Mouse (Mus musculus) kidney, postnatal 4 days (tissue): ENCODE data around the gene Mrc2.

Experiments used
- DNase-seq, 2 experiments: peaks; one replicate each; pipeline ENCODE4 v3.0.0; 2021; ENCODE audit warnings: mixed read lengths in 2 of 2

The Mrc2 gene

GRCm38 (mm10) chr11:105352152-105352551 lies 59.7 kb downstream of the Mrc2 start:
- peak; percentile 35 to 61 for DNase-seq

GRCm38 (mm10) chr11:105352954-105353890 lies 60.8 kb downstream of the Mrc2 start:
- DNase-seq, result peak; percentile 89 to 93

- DNase-seq, result no peak
Measured at GRCm38 (mm10) chr11:105353891-105354280, 61.4 kb downstream of the Mrc2 start.

- DNase-seq, result no peak
Measured at GRCm38 (mm10) chr11:105356301-105356700, 63.9 kb downstream of the Mrc2 start.

GRCm38 (mm10) chr11:105362041-105362765 lies 69.8 kb downstream of the Mrc2 start:
- DNase-seq, result no peak

- DNase-seq, result peak; percentile 91 to 92
Measured at GRCm38 (mm10) chr11:105362946-105363597, 70.6 kb downstream of the Mrc2 start.

- peak; percentile 56 to 69 for DNase-seq
Measured at GRCm38 (mm10) chr11:105363598-105364385, 71.3 kb downstream of the Mrc2 start.

GRCm38 (mm10) chr11:105364386-105365065 lies 72.1 kb downstream of the Mrc2 start:
- peak; percentile 34 to 54 for DNase-seq

- DNase-seq, result no peak
Measured at GRCm38 (mm10) chr11:105365611-105366010, 73.2 kb downstream of the Mrc2 start.

GRCm38 (mm10) chr11:105366051-105366450 lies 73.6 kb downstream of the Mrc2 start:
- peak in 1 of 2 experiments; percentile 24 for DNase-seq

- no peak for DNase-seq
Measured at GRCm38 (mm10) chr11:105367163-105367562, 74.7 kb downstream of the Mrc2 start.

- no peak for DNase-seq
Measured at GRCm38 (mm10) chr11:105368833-105369232, 76.4 kb downstream of the Mrc2 start.

GRCm38 (mm10) chr11:105369526-105370386 lies 77.3 kb downstream of the Mrc2 start:
- peak in 1 of 2 experiments; percentile 26 for DNase-seq

- peak in 1 of 2 experiments; percentile 39 for DNase-seq
Measured at GRCm38 (mm10) chr11:105371818-105372217, 79.4 kb downstream of the Mrc2 start.

- DNase-seq, result peak in 1 of 2 experiments; percentile 27
Measured at GRCm38 (mm10) chr11:105373881-105374280, 81.4 kb downstream of the Mrc2 start.

GRCm38 (mm10) chr11:105374526-105375175 lies 82.2 kb downstream of the Mrc2 start:
- no peak for DNase-seq

GRCm38 (mm10) chr11:105375821-105376235 lies 83.4 kb downstream of the Mrc2 start:
- DNase-seq, result no peak

- DNase-seq, result no peak
Measured at GRCm38 (mm10) chr11:105385266-105385665, 92.8 kb downstream of the Mrc2 start.

- no peak for DNase-seq
Measured at GRCm38 (mm10) chr11:105388636-105389035, 96.2 kb downstream of the Mrc2 start.

GRCm38 (mm10) chr11:105390290-105390689 lies 97.8 kb downstream of the Mrc2 start:
- no peak for DNase-seq
